Mouse (Mus musculus): ENCODE results near the gene Sspo. TPM values are rescaled to one million over a fixed set of nuclear protein-coding genes. Genes with fewer than 3 reads are reported as not detected.

Gene Sspo
- polyA plus RNA-seq, 1 experiment from 2014 or later: 0.04 TPM

- WGBS: 13% methylated on average over 2 of the region's 2 CpGs
- no peaks in the 10 kb centered on the region for H3K9me3 ChIP-seq (ENCODE audit: control insufficient read depth, low read length)
- no peaks in the 10 kb centered on the region for H3K27me3 ChIP-seq (ENCODE audit: control insufficient read depth, insufficient read depth, low read length)
- no peak overlapping the region for H3K9ac ChIP-seq (ENCODE audit: low read length)
- H3K36me3 ChIP-seq (ENCODE audit: control insufficient read depth, insufficient read depth, low read length): no peaks in the 10 kb centered on the region; the same call in 1 of the 2 replicates
- no peak overlapping the region for H3K4me2 ChIP-seq (replicated peaks; ENCODE audit: low read depth)
- no peak for TF ChIP-seq EP300 (optimal IDR thresholded peaks at IDR 0.05)
- TF ChIP-seq CTCF (IDR thresholded peaks at IDR 0.05; ENCODE audit: low read depth): no peak
- no peak for DNase-seq (ENCODE audit: low spot score)
- no peak overlapping the region for H3K4me3 ChIP-seq (ENCODE audit: low read depth, low read length)
- no peaks in the 10 kb centered on the region for H3K4me1 ChIP-seq (replicated peaks; ENCODE audit: control insufficient read depth, insufficient read depth)
- no peak for ATAC-seq (ENCODE audit: low FRiP score, low TSS enrichment)
- H3K27ac ChIP-seq (replicated peaks): no peak overlapping the region
Measured at GRCm38 (mm10) chr6:48420647-48421046, 27.4 kb upstream of the Sspo start.

GRCm38 (mm10) chr6:48423336-48423735 lies 24.7 kb upstream of the Sspo start:
- Histone ChIP-seq H3K9ac (ENCODE audit: low read length) (no peak overlapping the region), H3K4me1 (replicated peaks; ENCODE audit: control insufficient read depth, insufficient read depth) (no peaks in the 10 kb centered on the region), H3K27ac (replicated peaks) (no peak overlapping the region), H3K9me3 (ENCODE audit: control insufficient read depth, low read length) (no peaks in the 10 kb centered on the region), H3K4me3 (ENCODE audit: low read depth, low read length) (no peak overlapping the region), H3K4me2 (replicated peaks; ENCODE audit: low read depth) (no peak overlapping the region), H3K27me3 (ENCODE audit: control insufficient read depth, insufficient read depth, low read length) (no peaks in the 10 kb centered on the region), H3K36me3 (ENCODE audit: control insufficient read depth, insufficient read depth, low read length) (no peaks in the 10 kb centered on the region; the same call in 1 of the 2 replicates)
- DNase-seq (ENCODE audit: low spot score) (no peak), ATAC-seq (ENCODE audit: low FRiP score, low TSS enrichment) (no peak)
- TF ChIP-seq CTCF (IDR thresholded peaks at IDR 0.05; ENCODE audit: low read depth) (no peak), EP300 (optimal IDR thresholded peaks at IDR 0.05) (no peak)
- WGBS: 79% methylated on average over 3 of the region's 3 CpGs

GRCm38 (mm10) chr6:48424074-48424473 lies 24.0 kb upstream of the Sspo start:
- H3K9me3 ChIP-seq (ENCODE audit: control insufficient read depth, low read length): no peaks in the 10 kb centered on the region
- no peak for DNase-seq (ENCODE audit: low spot score)
- 65% methylated on average over 5 of the region's 5 CpGs for WGBS
- TF ChIP-seq EP300 (optimal IDR thresholded peaks at IDR 0.05) (no peak), CTCF (IDR thresholded peaks at IDR 0.05; ENCODE audit: low read depth) (peak; percentile 46)
- no peak overlapping the region for H3K27ac ChIP-seq (replicated peaks)
- no peaks in the 10 kb centered on the region for H3K27me3 ChIP-seq (ENCODE audit: control insufficient read depth, insufficient read depth, low read length)
- H3K36me3 ChIP-seq (ENCODE audit: control insufficient read depth, insufficient read depth, low read length): no peaks in the 10 kb centered on the region
- H3K9ac ChIP-seq (ENCODE audit: low read length): no peak overlapping the region
- no peak overlapping the region for H3K4me3 ChIP-seq (ENCODE audit: low read depth, low read length)
- H3K4me2 ChIP-seq (replicated peaks; ENCODE audit: low read depth): no peak overlapping the region
- no peak for ATAC-seq (ENCODE audit: low FRiP score, low TSS enrichment)
- no peaks in the 10 kb centered on the region for H3K4me1 ChIP-seq (replicated peaks; ENCODE audit: control insufficient read depth, insufficient read depth)

GRCm38 (mm10) chr6:48426956-48427355 lies 21.1 kb upstream of the Sspo start:
- no peaks in the 10 kb centered on the region for H3K36me3 ChIP-seq (ENCODE audit: control insufficient read depth, insufficient read depth, low read length)
- no peaks in the 10 kb centered on the region for H3K27me3 ChIP-seq (ENCODE audit: control insufficient read depth, insufficient read depth, low read length)
- TF ChIP-seq EP300 (optimal IDR thresholded peaks at IDR 0.05) (no peak), CTCF (IDR thresholded peaks at IDR 0.05; ENCODE audit: low read depth) (no peak)
- no peak overlapping the region for H3K4me3 ChIP-seq (ENCODE audit: low read depth, low read length)
- WGBS: 76% methylated on average over 5 of the region's 5 CpGs
- H3K4me2 ChIP-seq (replicated peaks; ENCODE audit: low read depth): no peak overlapping the region
- no peaks in the 10 kb centered on the region for H3K4me1 ChIP-seq (replicated peaks; ENCODE audit: control insufficient read depth, insufficient read depth)
- no peak overlapping the region for H3K9ac ChIP-seq (ENCODE audit: low read length)
- no peaks in the 10 kb centered on the region for H3K9me3 ChIP-seq (ENCODE audit: control insufficient read depth, low read length)
- ATAC-seq (ENCODE audit: low FRiP score, low TSS enrichment) (no peak), DNase-seq (ENCODE audit: low spot score) (no peak)
- H3K27ac ChIP-seq (replicated peaks): no peak overlapping the region

- Histone ChIP-seq H3K9ac (ENCODE audit: low read length) (no peak overlapping the region), H3K9me3 (ENCODE audit: control insufficient read depth, low read length) (no peaks in the 10 kb centered on the region), H3K36me3 (ENCODE audit: control insufficient read depth, insufficient read depth, low read length) (no peaks in the 10 kb centered on the region), H3K27ac (replicated peaks) (no peak overlapping the region), H3K4me2 (replicated peaks; ENCODE audit: low read depth) (no peak overlapping the region), H3K27me3 (ENCODE audit: control insufficient read depth, insufficient read depth, low read length) (no peaks in the 10 kb centered on the region), H3K4me1 (replicated peaks; ENCODE audit: control insufficient read depth, insufficient read depth) (no peaks in the 10 kb centered on the region), H3K4me3 (ENCODE audit: low read depth, low read length) (no peak overlapping the region)
- ATAC-seq (ENCODE audit: low FRiP score, low TSS enrichment) (no peak), DNase-seq (ENCODE audit: low spot score) (no peak)
- WGBS: 51% methylated on average over 4 of the region's 4 CpGs
- TF ChIP-seq CTCF (IDR thresholded peaks at IDR 0.05; ENCODE audit: low read depth): no peak
- no peak for TF ChIP-seq EP300 (optimal IDR thresholded peaks at IDR 0.05)
Measured at GRCm38 (mm10) chr6:48428769-48429557, 19.1 kb upstream of the Sspo start.

GRCm38 (mm10) chr6:48430748-48431147 lies 17.3 kb upstream of the Sspo start:
- no peak overlapping the region for H3K9ac ChIP-seq (ENCODE audit: low read length)
- no peak for DNase-seq (ENCODE audit: low spot score)
- H3K4me1 ChIP-seq (replicated peaks; ENCODE audit: control insufficient read depth, insufficient read depth): no peaks in the 10 kb centered on the region
- no peaks in the 10 kb centered on the region for H3K36me3 ChIP-seq (ENCODE audit: control insufficient read depth, insufficient read depth, low read length)
- H3K27ac ChIP-seq (replicated peaks): no peak overlapping the region
- 69% methylated on average over 5 of the region's 5 CpGs for WGBS
- H3K27me3 ChIP-seq (ENCODE audit: control insufficient read depth, insufficient read depth, low read length): no peaks in the 10 kb centered on the region
- no peak for ATAC-seq (ENCODE audit: low FRiP score, low TSS enrichment)
- no peak overlapping the region for H3K4me3 ChIP-seq (ENCODE audit: low read depth, low read length)
- TF ChIP-seq EP300 (optimal IDR thresholded peaks at IDR 0.05) (no peak), CTCF (IDR thresholded peaks at IDR 0.05; ENCODE audit: low read depth) (no peak)
- H3K4me2 ChIP-seq (replicated peaks; ENCODE audit: low read depth): no peak overlapping the region
- no peaks in the 10 kb centered on the region for H3K9me3 ChIP-seq (ENCODE audit: control insufficient read depth, low read length)

Measured in stomach, postnatal 0 days (tissue).